Mouse (Mus musculus) gastrocnemius, postnatal 36 days (tissue): ENCODE results near the gene Defb36. TPM values are rescaled to one million over a fixed set of nuclear protein-coding genes. Genes with fewer than 3 reads are reported as not detected.

Source experiments
- DNase-seq, 2 experiments: peaks; one replicate each; pipeline ENCODE4 v3.0.0; 2022
- intact Hi-C: fragments of 180-260 bp; cut with DNase I; formaldehyde crosslinking; loops from one replicate; pipeline ENCODE4 v1.15.1; 2025
- total RNA-seq, 2 experiments: library from RNA; stranded (reverse); gene quantifications; 2 replicates each; pipeline ENCODE4 v1.2.3; 2021

The Defb36 gene
- total RNA-seq, 2 experiments from 2014 or later: not detected

GRCm38 (mm10) chr2:152657398-152657797 is 53.3 kb downstream of the Defb36 start:
- intact Hi-C loops: no loop called here
- DNase-seq: peak in 1 of 2 experiments; percentile 25

GRCm38 (mm10) chr2:152661163-152661562 is 57.0 kb downstream of the Defb36 start:
- intact Hi-C loops: no loop called here
- DNase-seq: no peak

Other genes with a start within 250 kb of the Defb36 start
- not detected for gene Nrsn2, start 227.7 kb upstream of the Defb36 start, total RNA-seq
- 1 to 10 TPM; 1.4 to 1.5 TPM for gene Sox12, start 206.3 kb upstream of the Defb36 start, total RNA-seq
- 1 to 10 TPM in 1 of 2 experiments, under 1 TPM in 1; 0.84 to 2.1 TPM for gene Zcchc3, start 189.3 kb upstream of the Defb36 start, total RNA-seq
- gene 6820408C15Rik, start 188.7 kb upstream of the Defb36 start, total RNA-seq: not detected
- gene Defb23, start 139.7 kb upstream of the Defb36 start, total RNA-seq: not detected
- gene Defb20, start 127.3 kb upstream of the Defb36 start, total RNA-seq: not detected
- not detected for gene Defb22, start 114.2 kb upstream of the Defb36 start, total RNA-seq
- gene Defb26, start 92.6 kb upstream of the Defb36 start, total RNA-seq: not detected
- gene Defb28, start 86.1 kb upstream of the Defb36 start, total RNA-seq: not detected
- not detected for gene Defb29, start 64.2 kb upstream of the Defb36 start, total RNA-seq
- not detected for gene Gm17416, start 35.0 kb upstream of the Defb36 start, total RNA-seq
- not detected for gene Defb21, start 31.6 kb upstream of the Defb36 start, total RNA-seq
- not detected for gene Defb19, start 24.0 kb upstream of the Defb36 start, total RNA-seq
- not detected for gene Defb45, start 4.9 kb upstream of the Defb36 start, total RNA-seq
- gene Defb25, start 18.7 kb downstream of the Defb36 start, total RNA-seq: not detected
- gene Rem1, start 22.6 kb downstream of the Defb36 start, total RNA-seq: 1 to 10 TPM; 2.7 to 3.6 TPM
- 10 to 100 TPM; 30.1 to 35.1 TPM for gene H13, start 65.1 kb downstream of the Defb36 start, total RNA-seq
- 10 to 100 TPM in 1 of 2 experiments, 1 to 10 TPM in 1; 9.6 to 12.1 TPM for gene Mcts2, start 82.7 kb downstream of the Defb36 start, total RNA-seq
- gene Id1, start 131.9 kb downstream of the Defb36 start, total RNA-seq: 10 to 100 TPM; 11.5 to 17.7 TPM
- 1 to 10 TPM; 2.9 TPM for gene Cox4i2, start 149.8 kb downstream of the Defb36 start, total RNA-seq
- gene Bcl2l1, start 227.4 kb downstream of the Defb36 start, total RNA-seq: 10 to 100 TPM; 15.4 to 17.6 TPM
- 1 to 10 TPM; 1.4 to 1.9 TPM for gene Tpx2, start 243.6 kb downstream of the Defb36 start, total RNA-seq